Mouse (Mus musculus) liver, embryonic 14.5 days (tissue): ENCODE measurements around the gene Braf.

Experiments
- CTCF ChIP-seq: IDR thresholded peaks from 2 replicates; pipeline ENCODE4 v1.5.1; 2016; ENCODE audit warnings: antibody characterized with exemption, low read depth, control low read depth
- EP300 ChIP-seq: IDR thresholded peaks from 2 replicates; pipeline ENCODE4 v1.6.1; 2016; ENCODE audit warnings: antibody characterized with exemption, low read depth

DNA sequence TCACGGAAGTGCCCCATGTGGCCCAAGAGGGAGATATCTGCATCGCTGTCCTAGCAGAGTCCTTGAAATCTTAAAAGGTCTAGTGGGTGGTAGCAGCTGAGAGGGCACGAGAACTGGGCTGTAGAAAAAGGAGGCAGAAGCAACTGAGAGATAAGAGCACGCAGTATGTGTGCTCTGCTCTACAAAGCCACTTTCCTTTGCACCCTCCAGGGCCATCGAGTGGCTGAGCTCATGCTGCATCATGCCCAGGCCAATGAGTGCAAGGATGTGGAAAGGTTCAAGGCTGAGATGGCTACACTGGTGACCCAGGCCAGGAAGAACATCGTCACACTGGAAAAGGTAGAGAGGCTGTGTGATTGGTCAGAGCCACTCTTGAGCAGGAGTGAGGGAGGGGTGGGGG is 139.7 kb downstream of the Braf start, which contains the start of gene Gm42420:
- TF ChIP-seq CTCF (no peak), EP300 (no peak)
